Mouse (Mus musculus) heart, postnatal 0 days (tissue): Measurements from ENCODE around the gene Eps8. TPM values are rescaled to one million over a fixed set of nuclear protein-coding genes. Genes with fewer than 3 reads are reported as not detected.

ENCODE experiments used
- ATAC-seq: fragments of 200-750 bp; cut with Nextera tagmentation; 2 replicates; pipeline ENCODE4 v1.8.0; 2017; ENCODE audit warnings: low read depth, moderate number of reproducible peaks, moderate library complexity; ENCODE audit not compliant: insufficient read depth
- DNase-seq: peaks from one replicate; pipeline ENCODE4 v3.0.0-alpha.2; 2016; ENCODE audit warnings: low spot score
- H3K27ac ChIP-seq: fragments of 300-500 bp; sonication (generic); 2 replicates; pipeline ENCODE4 v1.5.1; 2014; ENCODE audit warnings: low read depth, mild to moderate bottlenecking
- H3K27me3 ChIP-seq: fragments of 300-500 bp; sonication (generic); 2 replicates; pipeline ENCODE4 v1.6.1; 2014; ENCODE audit warnings: low read length, mixed read lengths; ENCODE audit not compliant: control insufficient read depth, insufficient read depth
- H3K36me3 ChIP-seq: fragments of 300-500 bp; sonication (generic); replicated peaks from 2 replicates; pipeline ENCODE4 v1.6.1; 2014; ENCODE audit warnings: low read length, mixed read lengths; ENCODE audit not compliant: control insufficient read depth, insufficient read depth
- H3K4me1 ChIP-seq: fragments of 300-500 bp; sonication (generic); 2 replicates; pipeline ENCODE4 v1.6.1; 2014; ENCODE audit warnings: antibody characterized with exemption; ENCODE audit not compliant: control insufficient read depth, insufficient read depth
- H3K4me2 ChIP-seq: fragments of 300-500 bp; sonication (generic); 2 replicates; pipeline ENCODE4 v1.6.1; 2014; ENCODE audit warnings: low read depth, mild to moderate bottlenecking, low read length, moderate library complexity
- H3K4me3 ChIP-seq: fragments of 300-500 bp; sonication (generic); 2 replicates; pipeline ENCODE4 v1.5.1; 2014; ENCODE audit warnings: low read depth, low read length
- H3K9ac ChIP-seq: fragments of 300-500 bp; sonication (generic); replicated peaks from 2 replicates; pipeline ENCODE4 v1.6.1; 2014; ENCODE audit warnings: low read depth, low read length, mixed read lengths
- H3K9me3 ChIP-seq: fragments of 300-500 bp; sonication (generic); replicated peaks from 2 replicates; pipeline ENCODE4 v1.6.1; 2016; ENCODE audit warnings: low read length; ENCODE audit not compliant: control insufficient read depth
- CTCF ChIP-seq: IDR thresholded peaks from 2 replicates; pipeline ENCODE4 v1.5.1; 2016; ENCODE audit warnings: antibody characterized with exemption, control low read depth, low read depth
- EP300 ChIP-seq: IDR thresholded peaks from 2 replicates; pipeline ENCODE4 v1.6.1; 2016; ENCODE audit warnings: antibody characterized with exemption, low read depth
- WGBS: fragments of 180-500 bp; shearing (Covaris S2); extraction: QIAGEN DNeasy Blood & Tissue Kit; methylation state at CpG from one replicate; pipeline ENCODE4 v1.1.7; 2014; 5-methylcytosine and 5-hydroxymethylcytosine counted together
- polyA plus RNA-seq: library from polyadenylated mRNA; unstranded; fragments of >200 nt; fragmentation: Nextera tagmentation; extraction: Ambion mirVana; gene quantifications from 2 replicates; pipeline ENCODE4 v1.2.1, GENCODE M21; 2015
- total RNA-seq: library from RNA; depleted of rRNA; stranded (reverse); fragments of >200 nt; gene quantifications from 2 replicates; pipeline ENCODE4 v1.2.3, GENCODE M21; 2014; ENCODE audit warnings: low replicate concordance

The Eps8 gene
- total and polyA plus RNA-seq, 2 experiments from 2014 or later = 15.1 to 24.4 TPM

- no peaks in the 10 kb centered on the region for H3K9me3 ChIP-seq
- TF ChIP-seq CTCF (no peak), EP300 (no peak)
- no peaks in the 10 kb centered on the region for H3K4me1 ChIP-seq
- no peak overlapping the region for H3K9ac ChIP-seq
- H3K4me2 ChIP-seq = no peak overlapping the region
- H3K36me3 ChIP-seq = no peaks in the 10 kb centered on the region
- ATAC-seq (no peak), DNase-seq (no peak)
- H3K27ac ChIP-seq = no peak overlapping the region
- 66% methylated on average over 6 of the region's 6 CpGs for WGBS
- H3K4me3 ChIP-seq = no peak overlapping the region
- H3K27me3 ChIP-seq = no peaks in the 10 kb centered on the region
These were observed 66.8 kb downstream of the Eps8 start for GRCm38 (mm10) chr6:137587866-137588265.

GRCm38 (mm10) chr6:137585229-137585628 is 69.4 kb downstream of the Eps8 start:
- no peaks in the 10 kb centered on the region for H3K27me3 ChIP-seq
- no peaks in the 10 kb centered on the region for H3K36me3 ChIP-seq
- no peak overlapping the region for H3K4me2 ChIP-seq
- H3K27ac ChIP-seq = no peak overlapping the region
- H3K4me3 ChIP-seq = no peak overlapping the region
- WGBS = 77% methylated on average over 4 of the region's 4 CpGs
- no peaks in the 10 kb centered on the region for H3K4me1 ChIP-seq
- H3K9me3 ChIP-seq = no peaks in the 10 kb centered on the region
- H3K9ac ChIP-seq = no peak overlapping the region
- no peak for DNase-seq
- TF ChIP-seq CTCF (no peak), EP300 (no peak)
- ATAC-seq = no peak

GRCm38 (mm10) chr6:137583056-137583455 is 71.6 kb downstream of the Eps8 start:
- no peak overlapping the region for H3K9ac ChIP-seq
- 87% methylated on average over 5 of the region's 5 CpGs for WGBS
- H3K9me3 ChIP-seq = no peaks in the 10 kb centered on the region
- DNase-seq (no peak), ATAC-seq (no peak)
- H3K27me3 ChIP-seq = no peaks in the 10 kb centered on the region
- no peaks in the 10 kb centered on the region for H3K4me1 ChIP-seq
- H3K27ac ChIP-seq = no peak overlapping the region
- no peak overlapping the region for H3K4me3 ChIP-seq
- H3K36me3 ChIP-seq = no peaks in the 10 kb centered on the region
- TF ChIP-seq EP300 (no peak), CTCF (no peak)
- H3K4me2 ChIP-seq = no peak overlapping the region

GRCm38 (mm10) chr6:137582207-137582889 is 72.3 kb downstream of the Eps8 start:
- ATAC-seq (no peak), DNase-seq (no peak)
- Histone ChIP-seq H3K9ac (no peak overlapping the region), H3K4me1 (0 out of 2 replicates have a peak, but pooled peaks cover 1% of the 10 kb centered on the region), H3K4me2 (no peak overlapping the region), H3K27ac (no peak overlapping the region), H3K4me3 (no peak overlapping the region), H3K27me3 (no peaks in the 10 kb centered on the region), H3K36me3 (no peaks in the 10 kb centered on the region), H3K9me3 (no peaks in the 10 kb centered on the region)
- no peak for TF ChIP-seq CTCF
- no peak for TF ChIP-seq EP300
- 71% methylated on average over 19 of the region's 19 CpGs for WGBS

- Histone ChIP-seq H3K4me2 (no peak overlapping the region), H3K36me3 (no peaks in the 10 kb centered on the region), H3K9me3 (no peaks in the 10 kb centered on the region), H3K9ac (no peak overlapping the region), H3K27me3 (no peaks in the 10 kb centered on the region), H3K27ac (no peak overlapping the region), H3K4me1 (peaks cover 10% of the 10 kb centered on the region), H3K4me3 (no peak overlapping the region)
- no peak for TF ChIP-seq CTCF
- no peak for TF ChIP-seq EP300
- ATAC-seq = no peak
- whole genome bisulfite sequencing = 58% methylated on average over 6 of the region's 6 CpGs
- DNase-seq = no peak
These were observed 73.2 kb downstream of the Eps8 start for GRCm38 (mm10) chr6:137581331-137582010.

- Histone ChIP-seq H3K4me2 (no peak overlapping the region), H3K9me3 (no peaks in the 10 kb centered on the region), H3K4me1 (peaks cover 10% of the 10 kb centered on the region), H3K36me3 (no peaks in the 10 kb centered on the region), H3K4me3 (no peak overlapping the region), H3K9ac (no peak overlapping the region), H3K27me3 (no peaks in the 10 kb centered on the region), H3K27ac (no peak overlapping the region)
- ATAC-seq (no peak), DNase-seq (no peak)
- TF ChIP-seq EP300 (no peak), CTCF (no peak)
- WGBS = 88% methylated on average over 5 of the region's 5 CpGs
These were observed 74.2 kb downstream of the Eps8 start for GRCm38 (mm10) chr6:137580503-137580902.
